Mouse (Mus musculus): ENCODE data around the gene Slc25a43. TPM values are rescaled to one million over a fixed set of nuclear protein-coding genes. Genes with fewer than 3 reads are reported as not detected.
A peak's percentile ranks its signal among the peaks of the same experiment; 100 is the strongest.

Gene Slc25a43
- total RNA-seq, 2 experiments from 2014 or later = not detected

DNA sequence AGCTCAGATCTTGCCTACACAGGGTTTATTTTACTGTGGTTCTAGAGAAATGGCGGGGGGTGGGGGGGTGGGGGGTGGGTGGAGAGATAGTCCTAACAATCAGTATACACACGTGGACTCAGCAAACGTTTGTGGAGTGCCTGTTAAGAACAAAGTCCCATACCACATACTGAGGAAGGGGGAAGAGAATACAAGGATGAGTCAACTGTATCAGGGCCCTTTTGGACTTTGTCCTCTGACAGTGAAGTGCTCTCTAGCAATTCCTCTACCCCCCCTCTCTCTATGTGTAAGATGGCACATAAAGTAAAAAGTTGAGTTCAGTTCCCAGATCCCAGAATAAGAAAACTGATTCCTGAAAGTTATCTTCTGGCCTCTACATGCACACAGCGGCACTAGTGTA, 76.1 kb downstream of the Slc25a43 start:
- intact Hi-C loops (cut with DNase I) = no loop called here

DNA sequence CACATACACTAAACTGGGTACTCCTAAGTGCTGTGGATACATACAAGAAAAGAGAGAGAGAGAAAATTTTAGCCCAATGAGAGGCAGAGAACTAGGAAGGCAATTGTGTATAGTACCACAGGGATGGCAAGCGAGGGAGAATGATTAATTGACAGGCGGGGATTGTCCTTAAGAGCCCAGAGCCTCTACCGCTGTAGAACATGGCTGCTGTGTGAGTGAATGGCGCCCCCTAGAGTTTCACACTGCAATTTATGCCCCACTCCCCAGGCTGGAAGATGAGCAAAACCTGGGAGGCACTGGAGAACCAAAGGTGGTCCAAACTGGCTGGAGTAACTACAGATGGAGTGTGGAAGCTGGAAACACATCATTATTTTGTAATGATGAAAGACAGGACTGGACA, 76.7 kb downstream of the Slc25a43 start:
- intact Hi-C loops (cut with DNase I) = no loop called here

More for the DNA sequence above, 76.1 kb downstream of the Slc25a43 start:
- DNase-seq = no peak

DNA sequence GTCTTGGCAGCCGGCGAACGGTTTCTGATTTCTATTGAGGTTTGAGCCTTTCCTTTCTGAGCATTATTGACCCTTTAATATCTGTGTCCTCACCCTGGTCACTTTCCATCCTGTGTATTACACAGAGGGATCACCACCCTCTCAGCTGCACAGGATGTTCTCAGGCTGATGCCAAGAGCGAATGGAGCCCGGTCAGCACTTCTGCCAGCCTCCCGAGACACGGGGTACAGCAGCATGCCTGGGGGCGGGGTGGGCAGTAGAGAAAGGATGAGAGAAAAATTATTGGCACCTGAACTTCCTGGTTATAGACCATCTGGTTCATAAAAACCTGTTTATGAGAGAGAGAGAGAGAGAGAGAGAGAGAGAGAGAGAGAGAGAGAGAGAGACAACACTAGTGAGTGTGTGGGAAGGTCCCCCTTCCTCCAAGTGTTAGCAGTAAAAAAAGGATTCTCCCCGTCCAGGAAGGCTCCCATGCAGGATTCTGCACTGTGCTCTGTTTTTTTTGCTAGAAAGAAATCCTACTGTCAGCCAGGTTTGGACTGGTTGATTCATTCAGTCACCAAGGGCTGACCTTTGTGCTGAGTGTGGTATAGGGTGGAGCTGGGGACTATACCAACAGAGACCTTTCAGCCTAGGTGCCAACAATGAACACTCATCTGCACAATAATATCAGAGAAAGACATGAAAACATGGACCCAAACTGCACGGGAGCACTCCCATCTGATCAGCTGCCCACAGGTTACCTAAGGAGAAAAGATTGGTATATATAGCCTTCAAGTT, 80.7 kb downstream of the Slc25a43 start:
- no peak for DNase-seq
- intact Hi-C loops (cut with DNase I) = no loop called here

More for the DNA sequence above, 76.7 kb downstream of the Slc25a43 start:
- peak; percentile 36 for DNase-seq

DNA sequence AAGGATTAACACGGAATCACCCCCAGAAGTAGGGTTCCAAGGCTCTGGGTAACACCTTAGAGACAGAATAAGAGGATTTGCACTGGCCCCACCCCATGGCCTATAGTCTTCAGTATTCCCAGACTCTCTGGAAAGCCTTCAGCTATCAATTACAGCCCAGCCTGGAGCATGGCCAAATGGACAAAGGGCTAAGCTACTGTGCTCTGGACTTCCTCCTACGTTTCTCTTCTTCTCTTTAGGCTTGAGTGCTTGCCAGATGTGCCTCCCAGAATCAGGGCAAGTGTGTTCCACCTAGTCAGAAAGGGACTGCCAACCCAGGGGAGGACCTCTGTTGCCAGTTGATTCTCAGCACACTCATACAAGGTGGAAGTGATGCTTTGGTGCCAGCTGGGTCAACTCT, 81.6 kb downstream of the Slc25a43 start:
- intact Hi-C loops (cut with DNase I) = no loop called here
- no peak for DNase-seq

Other genes with a start within 250 kb of the Slc25a43 start
- gene Pgrmc1, start 145.5 kb upstream of the Slc25a43 start, total RNA-seq (2021) = 100 to 1,000 TPM; 273 to 292 TPM
- 10 to 100 TPM in 1 of 2 experiments, 1 to 10 TPM in 1; 9.8 to 10.1 TPM for gene Akap17b, start 98.3 kb upstream of the Slc25a43 start, total RNA-seq (2021)
- gene Slc25a5, start 52.0 kb downstream of the Slc25a43 start, total RNA-seq (2021) = 100 to 1,000 TPM; 265 to 267 TPM
- gene Ube2a, start 130.2 kb downstream of the Slc25a43 start, total RNA-seq (2021) = 10 to 100 TPM; 57.2 to 60.3 TPM
- 10 to 100 TPM; 25.6 to 26.5 TPM for gene C330007P06Rik, start 130.5 kb downstream of the Slc25a43 start, total RNA-seq (2021)
- 10 to 100 TPM; 26.0 to 26.7 TPM for gene Nkrf, start 159.2 kb downstream of the Slc25a43 start, total RNA-seq (2021)
- 10 to 100 TPM; 91.6 to 96.5 TPM for gene Sept6, start 248.1 kb downstream of the Slc25a43 start, total RNA-seq (2021)